Mouse (Mus musculus): ENCODE measurements at regions not wholly inside any gene's neighbourhood (a gene's known extent, or its start where the extent isn't known, plus 50 kb on each side); places are given as distances from the start of the nearest gene placed in this dataset.

- DNase-seq (ENCODE audit: low spot score) (no peak), ATAC-seq (replicated peaks; ENCODE audit: insufficient number of reproducible peaks, low FRiP score, low TSS enrichment, low read depth) (no peak)
- H3K9ac ChIP-seq (replicated peaks; ENCODE audit: low read length), result no peak overlapping the region
- 82% methylated on average over 2 of the region's 2 CpGs for WGBS
- no peaks in the 10 kb centered on the region for H3K27me3 ChIP-seq (ENCODE audit: control insufficient read depth, insufficient read depth, low read length)
- no peak overlapping the region for H3K4me3 ChIP-seq (ENCODE audit: low read depth, low read length)
- H3K36me3 ChIP-seq (replicated peaks; ENCODE audit: control insufficient read depth, insufficient read depth, low read depth, low read length), result no peaks in the 10 kb centered on the region
- H3K4me1 ChIP-seq (ENCODE audit: control insufficient read depth, insufficient read depth, low read length), result no peaks in the 10 kb centered on the region
- H3K27ac ChIP-seq (replicated peaks; ENCODE audit: low read depth, low read length), result no peak overlapping the region
- no peak overlapping the region for H3K4me2 ChIP-seq (ENCODE audit: low read depth, low read length)
- H3K9me3 ChIP-seq (replicated peaks; ENCODE audit: control insufficient read depth, low read length), result no peaks in the 10 kb centered on the region
These were observed 171.1 kb upstream of the 2610301B20Rik start for GRCm38 (mm10) chr4:10703212-10703611.

- DNase-seq (ENCODE audit: low spot score), result no peak
- ATAC-seq (replicated peaks; ENCODE audit: insufficient number of reproducible peaks, low FRiP score, low TSS enrichment, low read depth), result no peak
- no peaks in the 10 kb centered on the region for H3K9me3 ChIP-seq (replicated peaks; ENCODE audit: control insufficient read depth, low read length)
- no peak overlapping the region for H3K4me2 ChIP-seq (ENCODE audit: low read depth, low read length)
- H3K36me3 ChIP-seq (replicated peaks; ENCODE audit: control insufficient read depth, insufficient read depth, low read depth, low read length), result no peaks in the 10 kb centered on the region
- H3K27me3 ChIP-seq (ENCODE audit: control insufficient read depth, insufficient read depth, low read length), result no peaks in the 10 kb centered on the region
- H3K27ac ChIP-seq (replicated peaks; ENCODE audit: low read depth, low read length), result no peak overlapping the region
- 79% methylated on average over 7 of the region's 7 CpGs for WGBS
- H3K4me1 ChIP-seq (ENCODE audit: control insufficient read depth, insufficient read depth, low read length), result no peaks in the 10 kb centered on the region
- H3K4me3 ChIP-seq (ENCODE audit: low read depth, low read length), result no peak overlapping the region
- no peak overlapping the region for H3K9ac ChIP-seq (replicated peaks; ENCODE audit: low read length)
These were observed 167.2 kb upstream of the 2610301B20Rik start for GRCm38 (mm10) chr4:10707016-10707657.

- Histone ChIP-seq H3K9me3 (replicated peaks; ENCODE audit: control insufficient read depth, low read length) (no peaks in the 10 kb centered on the region), H3K27ac (replicated peaks; ENCODE audit: low read depth, low read length) (no peak overlapping the region), H3K4me2 (ENCODE audit: low read depth, low read length) (no peak overlapping the region), H3K4me1 (ENCODE audit: control insufficient read depth, insufficient read depth, low read length) (no peaks in the 10 kb centered on the region), H3K4me3 (ENCODE audit: low read depth, low read length) (no peak overlapping the region), H3K27me3 (ENCODE audit: control insufficient read depth, insufficient read depth, low read length) (no peaks in the 10 kb centered on the region), H3K36me3 (replicated peaks; ENCODE audit: control insufficient read depth, insufficient read depth, low read depth, low read length) (no peaks in the 10 kb centered on the region), H3K9ac (replicated peaks; ENCODE audit: low read length) (no peak overlapping the region)
- WGBS, result 44% methylated on average over 2 of the region's 2 CpGs
- ATAC-seq (replicated peaks; ENCODE audit: insufficient number of reproducible peaks, low FRiP score, low TSS enrichment, low read depth) (no peak), DNase-seq (ENCODE audit: low spot score) (no peak)
These were observed 166.6 kb upstream of the 2610301B20Rik start for GRCm38 (mm10) chr4:10707658-10708056.

GRCm38 (mm10) chr4:10711939-10712533 is 162.3 kb upstream of the 2610301B20Rik start:
- ATAC-seq (replicated peaks; ENCODE audit: insufficient number of reproducible peaks, low FRiP score, low TSS enrichment, low read depth) (no peak), DNase-seq (ENCODE audit: low spot score) (no peak)
- WGBS, result 77% methylated on average over 11 of the region's 11 CpGs
- no peaks in the 10 kb centered on the region for H3K4me1 ChIP-seq (ENCODE audit: control insufficient read depth, insufficient read depth, low read length)
- H3K36me3 ChIP-seq (replicated peaks; ENCODE audit: control insufficient read depth, insufficient read depth, low read depth, low read length), result no peaks in the 10 kb centered on the region
- no peaks in the 10 kb centered on the region for H3K27me3 ChIP-seq (ENCODE audit: control insufficient read depth, insufficient read depth, low read length)
- no peaks in the 10 kb centered on the region for H3K9me3 ChIP-seq (replicated peaks; ENCODE audit: control insufficient read depth, low read length)
- no peak overlapping the region for H3K27ac ChIP-seq (replicated peaks; ENCODE audit: low read depth, low read length)
- H3K4me2 ChIP-seq (ENCODE audit: low read depth, low read length), result no peak overlapping the region
- H3K9ac ChIP-seq (replicated peaks; ENCODE audit: low read length), result no peak overlapping the region
- no peak overlapping the region for H3K4me3 ChIP-seq (ENCODE audit: low read depth, low read length)

GRCm38 (mm10) chr4:10723341-10723740 is 151.0 kb upstream of the 2610301B20Rik start:
- Histone ChIP-seq H3K36me3 (replicated peaks; ENCODE audit: control insufficient read depth, insufficient read depth, low read depth, low read length) (no peaks in the 10 kb centered on the region), H3K4me2 (ENCODE audit: low read depth, low read length) (no peak overlapping the region), H3K4me3 (ENCODE audit: low read depth, low read length) (no peak overlapping the region), H3K9me3 (replicated peaks; ENCODE audit: control insufficient read depth, low read length) (no peaks in the 10 kb centered on the region), H3K27me3 (ENCODE audit: control insufficient read depth, insufficient read depth, low read length) (no peaks in the 10 kb centered on the region), H3K4me1 (ENCODE audit: control insufficient read depth, insufficient read depth, low read length) (no peaks in the 10 kb centered on the region), H3K27ac (replicated peaks; ENCODE audit: low read depth, low read length) (no peak overlapping the region), H3K9ac (replicated peaks; ENCODE audit: low read length) (no peak overlapping the region)
- ATAC-seq (replicated peaks; ENCODE audit: insufficient number of reproducible peaks, low FRiP score, low TSS enrichment, low read depth) (no peak), DNase-seq (ENCODE audit: low spot score) (no peak)
- 87% methylated on average over 4 of the region's 4 CpGs for WGBS

- no peak overlapping the region for H3K27ac ChIP-seq (replicated peaks; ENCODE audit: low read depth, low read length)
- H3K9me3 ChIP-seq (replicated peaks; ENCODE audit: control insufficient read depth, low read length), result no peaks in the 10 kb centered on the region
- ATAC-seq (replicated peaks; ENCODE audit: insufficient number of reproducible peaks, low FRiP score, low TSS enrichment, low read depth) (no peak), DNase-seq (ENCODE audit: low spot score) (no peak)
- H3K9ac ChIP-seq (replicated peaks; ENCODE audit: low read length), result no peak overlapping the region
- H3K4me3 ChIP-seq (ENCODE audit: low read depth, low read length), result no peak overlapping the region
- 87% methylated on average over 3 of the region's 3 CpGs for whole genome bisulfite sequencing
- no peaks in the 10 kb centered on the region for H3K27me3 ChIP-seq (ENCODE audit: control insufficient read depth, insufficient read depth, low read length)
- H3K36me3 ChIP-seq (replicated peaks; ENCODE audit: control insufficient read depth, insufficient read depth, low read depth, low read length), result no peaks in the 10 kb centered on the region
- H3K4me2 ChIP-seq (ENCODE audit: low read depth, low read length), result no peak overlapping the region
- H3K4me1 ChIP-seq (ENCODE audit: control insufficient read depth, insufficient read depth, low read length), result no peaks in the 10 kb centered on the region
These were observed 146.4 kb upstream of the 2610301B20Rik start for GRCm38 (mm10) chr4:10727894-10728293.

- Histone ChIP-seq H3K4me1 (ENCODE audit: control insufficient read depth, insufficient read depth, low read length) (no peaks in the 10 kb centered on the region), H3K4me3 (ENCODE audit: low read depth, low read length) (no peak overlapping the region), H3K4me2 (ENCODE audit: low read depth, low read length) (no peak overlapping the region), H3K36me3 (replicated peaks; ENCODE audit: control insufficient read depth, insufficient read depth, low read depth, low read length) (no peaks in the 10 kb centered on the region), H3K9me3 (replicated peaks; ENCODE audit: control insufficient read depth, low read length) (no peaks in the 10 kb centered on the region), H3K27me3 (ENCODE audit: control insufficient read depth, insufficient read depth, low read length) (no peaks in the 10 kb centered on the region), H3K27ac (replicated peaks; ENCODE audit: low read depth, low read length) (no peak overlapping the region), H3K9ac (replicated peaks; ENCODE audit: low read length) (no peak overlapping the region)
- DNase-seq (ENCODE audit: low spot score) (no peak), ATAC-seq (replicated peaks; ENCODE audit: insufficient number of reproducible peaks, low FRiP score, low TSS enrichment, low read depth) (no peak)
- WGBS, result 94% methylated on average over 3 of the region's 3 CpGs
These were observed 129.1 kb upstream of the 2610301B20Rik start for GRCm38 (mm10) chr4:10745207-10745606.

GRCm38 (mm10) chr4:10748816-10749215 is 125.5 kb upstream of the 2610301B20Rik start:
- H3K9ac ChIP-seq (replicated peaks; ENCODE audit: low read length), result no peak overlapping the region
- no peak overlapping the region for H3K4me2 ChIP-seq (ENCODE audit: low read depth, low read length)
- no peaks in the 10 kb centered on the region for H3K9me3 ChIP-seq (replicated peaks; ENCODE audit: control insufficient read depth, low read length)
- H3K27ac ChIP-seq (replicated peaks; ENCODE audit: low read depth, low read length), result no peak overlapping the region
- no peaks in the 10 kb centered on the region for H3K4me1 ChIP-seq (ENCODE audit: control insufficient read depth, insufficient read depth, low read length)
- DNase-seq (ENCODE audit: low spot score), result no peak
- no peak overlapping the region for H3K4me3 ChIP-seq (ENCODE audit: low read depth, low read length)
- no peaks in the 10 kb centered on the region for H3K36me3 ChIP-seq (replicated peaks; ENCODE audit: control insufficient read depth, insufficient read depth, low read depth, low read length)
- 91% methylated on average over 8 of the region's 8 CpGs for WGBS
- no peaks in the 10 kb centered on the region for H3K27me3 ChIP-seq (ENCODE audit: control insufficient read depth, insufficient read depth, low read length)
- ATAC-seq (replicated peaks; ENCODE audit: insufficient number of reproducible peaks, low FRiP score, low TSS enrichment, low read depth), result no peak

Measured in embryonic facial prominence, embryonic 11.5 days (tissue).